Mouse (Mus musculus): ENCODE results near the gene Gtf2f2. TPM values are rescaled to one million over a fixed set of nuclear protein-coding genes. Genes with fewer than 3 reads are reported as not detected.
A peak's percentile ranks its signal among the peaks of the same experiment; 100 is the strongest.

Gene Gtf2f2
- total RNA-seq, 2 experiments from 2014 or later = 13.5 to 16.2 TPM

GRCm38 (mm10) chr14:76005011-76005410 lies 5.7 kb downstream of the Gtf2f2 start:
- intact Hi-C loops (cut with DNase I) = no loop called here

GRCm38 (mm10) chr14:76001781-76002180 lies 8.9 kb downstream of the Gtf2f2 start:
- intact Hi-C loops (cut with DNase I) = no loop called here
- DNase-seq (ENCODE audit: low spot score in 2 of 2) = no peak

More at GRCm38 (mm10) chr14:76005011-76005410, 5.7 kb downstream of the Gtf2f2 start:
- DNase-seq (ENCODE audit: low spot score in 2 of 2) = no peak

- intact Hi-C loops (cut with DNase I) = no loop called here
Measured at GRCm38 (mm10) chr14:75998082-75998481, 12.6 kb downstream of the Gtf2f2 start.

GRCm38 (mm10) chr14:75992371-75992770 lies 18.3 kb downstream of the Gtf2f2 start:
- no peak for DNase-seq (ENCODE audit: low spot score in 2 of 2)
- intact Hi-C loops (cut with DNase I) = no loop called here

More at GRCm38 (mm10) chr14:75998082-75998481, 12.6 kb downstream of the Gtf2f2 start:
- no peak for DNase-seq (ENCODE audit: low spot score in 2 of 2)

GRCm38 (mm10) chr14:75990936-75991335 lies 19.7 kb downstream of the Gtf2f2 start:
- DNase-seq (ENCODE audit: low spot score in 2 of 2) = no peak
- intact Hi-C loops (cut with DNase I) = no loop called here

GRCm38 (mm10) chr14:75989168-75989567 lies 21.5 kb downstream of the Gtf2f2 start:
- intact Hi-C loops (cut with DNase I) = no loop called here

GRCm38 (mm10) chr14:75986878-75987483 lies 23.7 kb downstream of the Gtf2f2 start:
- no peak for DNase-seq (ENCODE audit: low spot score in 2 of 2)
- intact Hi-C loops (cut with DNase I) = no loop called here

More at GRCm38 (mm10) chr14:75989168-75989567, 21.5 kb downstream of the Gtf2f2 start:
- DNase-seq (ENCODE audit: low spot score in 2 of 2) = no peak

GRCm38 (mm10) chr14:75985112-75985511 lies 25.6 kb downstream of the Gtf2f2 start:
- peak in 1 of 2 experiments; percentile 31 for DNase-seq (ENCODE audit: low spot score in 2 of 2)

GRCm38 (mm10) chr14:75983891-75984290 lies 26.8 kb downstream of the Gtf2f2 start:
- peak in 1 of 2 experiments; percentile 34 for DNase-seq (ENCODE audit: low spot score in 2 of 2)
- intact Hi-C loops (cut with DNase I) = no loop called here

More at GRCm38 (mm10) chr14:75985112-75985511, 25.6 kb downstream of the Gtf2f2 start:
- intact Hi-C loops (cut with DNase I) = no loop called here

GRCm38 (mm10) chr14:75981231-75981630 lies 29.4 kb downstream of the Gtf2f2 start:
- intact Hi-C loops (cut with DNase I) = no loop called here
- DNase-seq (ENCODE audit: low spot score in 2 of 2) = peak in 1 of 2 experiments; percentile 33

GRCm38 (mm10) chr14:75976107-75976506 lies 34.6 kb downstream of the Gtf2f2 start:
- no peak for DNase-seq (ENCODE audit: low spot score in 2 of 2)
- intact Hi-C loops (cut with DNase I) = no loop called here

- intact Hi-C loops (cut with DNase I) = no loop called here
- peak in 1 of 2 experiments; percentile 30 for DNase-seq (ENCODE audit: low spot score in 2 of 2)
Measured at GRCm38 (mm10) chr14:75967291-75967690, 43.4 kb downstream of the Gtf2f2 start.

GRCm38 (mm10) chr14:75964433-75964832 lies 46.2 kb downstream of the Gtf2f2 start:
- no peak for DNase-seq (ENCODE audit: low spot score in 2 of 2)
- intact Hi-C loops (cut with DNase I) = loop anchor here (5.0 kb wide), 1 partner anchor 72 kb away; no protein-coding TSS in a partner anchor

GRCm38 (mm10) chr14:75964000-75964399 lies 46.7 kb downstream of the Gtf2f2 start:
- intact Hi-C loops (cut with DNase I) = loop anchor here (2.0 to 5.0 kb wide), 3 partner anchors 63 to 113 kb away; no protein-coding TSS in a partner anchor

GRCm38 (mm10) chr14:75963215-75963614 lies 47.5 kb downstream of the Gtf2f2 start:
- intact Hi-C loops (cut with DNase I) = loop anchor here (2.0 to 5.0 kb wide), 3 partner anchors 62 to 114 kb away; no protein-coding TSS in a partner anchor
- DNase-seq (ENCODE audit: low spot score in 2 of 2) = peak; percentile 36 to 49

More at GRCm38 (mm10) chr14:75964000-75964399, 46.7 kb downstream of the Gtf2f2 start:
- DNase-seq (ENCODE audit: low spot score in 2 of 2) = no peak

- DNase-seq (ENCODE audit: low spot score in 2 of 2) = peak; percentile 79 to 96
- intact Hi-C loops (cut with DNase I) = loop anchor here (1.0 to 5.0 kb wide), 4 partner anchors 61 to 115 kb away; no protein-coding TSS in a partner anchor
Measured at GRCm38 (mm10) chr14:75962250-75962649, 48.4 kb downstream of the Gtf2f2 start.

- intact Hi-C loops (cut with DNase I) = no loop called here
- DNase-seq (ENCODE audit: low spot score in 2 of 2) = no peak
Measured at GRCm38 (mm10) chr14:75954766-75955165, 55.9 kb downstream of the Gtf2f2 start, which contains the start of gene Kctd4. TSS of gene Kctd4 (plus strand) at chr14:75955009.

GRCm38 (mm10) chr14:75953011-75953410 lies 57.7 kb downstream of the Gtf2f2 start:
- DNase-seq (ENCODE audit: low spot score in 2 of 2) = no peak
- intact Hi-C loops (cut with DNase I) = no loop called here

- intact Hi-C loops (cut with DNase I) = no loop called here
- DNase-seq (ENCODE audit: low spot score in 2 of 2) = no peak
Measured at GRCm38 (mm10) chr14:75947674-75948073, 63.0 kb downstream of the Gtf2f2 start.

GRCm38 (mm10) chr14:75942365-75942764 lies 68.3 kb downstream of the Gtf2f2 start:
- intact Hi-C loops (cut with DNase I) = loop anchor here (1.0 kb wide), 1 partner anchor 13 kb away; no protein-coding TSS in a partner anchor
- no peak for DNase-seq (ENCODE audit: low spot score in 2 of 2)

GRCm38 (mm10) chr14:75941500-75941899 lies 69.2 kb downstream of the Gtf2f2 start:
- intact Hi-C loops (cut with DNase I) = no loop called here

More at GRCm38 (mm10) chr14:75941500-75941899, 69.2 kb downstream of the Gtf2f2 start:
- DNase-seq (ENCODE audit: low spot score in 2 of 2) = peak in 1 of 2 experiments; percentile 73
